Comparison of ENCODE assay signal across 18 mouse cellular contexts in the genomic region with DNA sequence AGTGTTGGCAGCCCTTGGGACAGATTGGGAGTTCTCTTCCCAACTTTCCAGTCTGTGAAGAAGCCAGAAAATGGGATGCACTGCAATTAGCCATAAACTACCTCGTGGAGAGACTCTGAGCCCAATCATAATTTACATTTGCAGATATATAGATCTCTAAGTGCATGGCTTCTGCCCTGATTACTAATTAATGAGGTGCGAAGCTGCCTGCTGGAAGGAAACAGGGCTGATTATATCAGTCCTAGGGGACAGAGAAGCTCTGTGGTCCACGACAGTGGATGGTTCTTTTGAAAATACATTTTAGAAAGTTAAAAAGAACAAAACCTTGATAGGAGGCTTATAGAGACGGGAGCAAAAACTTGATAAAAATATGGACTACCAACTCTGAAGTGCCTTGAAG.
"Had no signal": no experiment of that assay in that cellular context is flagged by ENCODE, and none has a peak within 500 bp of the region (broad histone marks: within the 10 kb centered on the region; RNA-seq: fewer than 3 reads in every experiment).

No protein-coding gene starts in this region.

- DNase-seq: liver, embryonic 13.5 days; liver, postnatal 0 days; lung, adult 2 months; lung, postnatal 14 days; lung, postnatal 36 days; right cerebral cortex, postnatal 14 days; thymus, adult 2 months; thymus, postnatal 25 days; thymus, postnatal 4 days had no signal

- H3K4me3 ChIP-seq: liver, embryonic 13.5 days; liver, embryonic 15.5 days; lung, embryonic 15.5 days; megakaryocyte, embryonic 14.5 days; midbrain, embryonic 13.5 days; stomach, embryonic 15.5 days had no signal

- ATAC-seq: liver, postnatal 0 days; lung, postnatal 0 days; midbrain, embryonic 13.5 days had no signal

- H3K9me3 ChIP-seq: liver, embryonic 13.5 days; liver, embryonic 15.5 days; lung, embryonic 15.5 days; megakaryocyte, embryonic 14.5 days; midbrain, embryonic 13.5 days; stomach, embryonic 15.5 days had no signal

- H3K36me3 ChIP-seq: liver, embryonic 13.5 days; liver, embryonic 15.5 days; lung, embryonic 15.5 days; stomach, embryonic 15.5 days had no signal

- H3K4me1 ChIP-seq: liver, embryonic 13.5 days; liver, embryonic 15.5 days; lung, embryonic 15.5 days; stomach, embryonic 15.5 days had no signal

- H3K4me2 ChIP-seq: liver, embryonic 13.5 days; liver, embryonic 15.5 days; lung, embryonic 15.5 days; midbrain, embryonic 11.5 days; midbrain, embryonic 13.5 days; stomach, embryonic 15.5 days had no signal

- H3K27ac ChIP-seq: liver, embryonic 13.5 days; liver, embryonic 15.5 days; lung, embryonic 15.5 days; macrophage; midbrain, embryonic 13.5 days; stomach, embryonic 15.5 days; stomach, postnatal 0 days had no signal

- H3K27me3 ChIP-seq: liver, embryonic 13.5 days; liver, embryonic 15.5 days; lung, embryonic 15.5 days; megakaryocyte, embryonic 14.5 days; midbrain, embryonic 13.5 days; stomach, embryonic 15.5 days had no signal

- H3K9ac ChIP-seq: liver, embryonic 13.5 days; liver, embryonic 15.5 days; liver, postnatal 0 days; lung, embryonic 15.5 days; midbrain, embryonic 13.5 days; stomach, embryonic 15.5 days had no signal
